Mouse (Mus musculus) stomach, postnatal 0 days (tissue): Measurements from ENCODE around the gene Ptgfrn. TPM values are rescaled to one million over a fixed set of nuclear protein-coding genes. Genes with fewer than 3 reads are reported as not detected.

Experiments used
- ATAC-seq: fragments of 200-750 bp; cut with Nextera tagmentation; 2 replicates; pipeline ENCODE4 v1.8.0; 2017; ENCODE audit not compliant: low FRiP score, low TSS enrichment
- DNase-seq: peaks from one replicate; pipeline ENCODE4 v3.0.0-alpha.2; 2016; ENCODE audit warnings: low spot score
- H3K27ac ChIP-seq: fragments of 300-500 bp; sonication (generic); replicated peaks from 2 replicates; pipeline ENCODE4 v1.5.1; 2014; ENCODE audit warnings: mild to moderate bottlenecking, control low read depth
- H3K27me3 ChIP-seq: fragments of 300-500 bp; sonication (generic); 2 replicates; pipeline ENCODE4 v1.6.1; 2014; ENCODE audit warnings: low read length; ENCODE audit not compliant: control insufficient read depth, insufficient read depth
- H3K36me3 ChIP-seq: fragments of 300-500 bp; sonication (generic); 2 replicates; pipeline ENCODE4 v1.6.1; 2014; ENCODE audit warnings: low read length, mixed read lengths; ENCODE audit not compliant: control insufficient read depth, insufficient read depth
- H3K4me1 ChIP-seq: fragments of 300-500 bp; sonication (generic); replicated peaks from 2 replicates; pipeline ENCODE4 v1.6.1; 2014; ENCODE audit warnings: antibody characterized with exemption; ENCODE audit not compliant: control insufficient read depth, insufficient read depth
- H3K4me2 ChIP-seq: fragments of 300-500 bp; sonication (generic); replicated peaks from 2 replicates; pipeline ENCODE4 v1.6.1; 2014; ENCODE audit warnings: low read depth, mild to moderate bottlenecking, control low read depth, moderate library complexity
- H3K4me3 ChIP-seq: fragments of 300-500 bp; sonication (generic); 2 replicates; pipeline ENCODE4 v1.5.1; 2014; ENCODE audit warnings: low read depth, low read length, control low read depth
- H3K9ac ChIP-seq: fragments of 300-500 bp; sonication (generic); 2 replicates; pipeline ENCODE4 v1.6.1; 2014; ENCODE audit warnings: mild to moderate bottlenecking, low read length, control low read depth, mixed read lengths
- H3K9me3 ChIP-seq: fragments of 300-500 bp; sonication (generic); 2 replicates; pipeline ENCODE4 v1.6.1; 2016; ENCODE audit warnings: low read length; ENCODE audit not compliant: control insufficient read depth
- CTCF ChIP-seq: IDR thresholded peaks from 2 replicates; pipeline ENCODE4 v1.5.1; 2016; ENCODE audit warnings: antibody characterized with exemption, low read depth, mild to moderate bottlenecking, moderate library complexity
- EP300 ChIP-seq: optimal IDR thresholded peaks from 2 replicates; pipeline ENCODE3; 2016; ENCODE audit warnings: antibody characterized with exemption
- WGBS: fragments of 180-500 bp; shearing (Covaris S2); extraction: QIAGEN DNeasy Blood & Tissue Kit; methylation state at CpG from one replicate; pipeline ENCODE4 v1.1.7; 2014; 5-methylcytosine and 5-hydroxymethylcytosine counted together
- polyA plus RNA-seq: library from polyadenylated mRNA; unstranded; fragments of >200 nt; fragmentation: Nextera tagmentation; extraction: Ambion mirVana; gene quantifications from 2 replicates; pipeline ENCODE4 v1.2.1, GENCODE M21; 2015

The Ptgfrn gene
- polyA plus RNA-seq, 1 experiment from 2014 or later: 5.8 TPM

GRCm38 (mm10) chr3:101051601-101052000 lies 58.5 kb downstream of the Ptgfrn start:
- H3K36me3 ChIP-seq: peaks cover 4% of the 10 kb centered on the region; the same call in 1 of the 2 replicates
- H3K4me1 ChIP-seq: no peaks in the 10 kb centered on the region
- H3K27me3 ChIP-seq: no peaks in the 10 kb centered on the region
- peak overlapping the region; percentile 31; the same call in 1 of the 2 replicates for H3K27ac ChIP-seq
- no peak for TF ChIP-seq EP300
- TF ChIP-seq CTCF: no peak
- no peaks in the 10 kb centered on the region for H3K9me3 ChIP-seq
- ATAC-seq (no peak), DNase-seq (no peak)
- no peak overlapping the region for H3K4me3 ChIP-seq
- H3K4me2 ChIP-seq: no peak overlapping the region
- no peak overlapping the region for H3K9ac ChIP-seq
- 61% methylated on average over 4 of the region's 4 CpGs for WGBS

GRCm38 (mm10) chr3:101049997-101050396 lies 60.1 kb downstream of the Ptgfrn start:
- DNase-seq (no peak), ATAC-seq (no peak)
- Histone ChIP-seq H3K27me3 (no peaks in the 10 kb centered on the region), H3K27ac (no peak overlapping the region), H3K4me2 (no peak overlapping the region), H3K4me3 (no peak overlapping the region), H3K4me1 (no peaks in the 10 kb centered on the region), H3K9me3 (no peaks in the 10 kb centered on the region), H3K9ac (no peak overlapping the region), H3K36me3 (peaks cover 4% of the 10 kb centered on the region; the same call in 1 of the 2 replicates)
- WGBS: 65% methylated on average over 9 of the region's 9 CpGs
- TF ChIP-seq EP300: no peak
- no peak for TF ChIP-seq CTCF

- H3K27me3 ChIP-seq: no peaks in the 10 kb centered on the region
- no peak overlapping the region for H3K9ac ChIP-seq
- H3K36me3 ChIP-seq: peaks cover 4% of the 10 kb centered on the region; the same call in 1 of the 2 replicates
- no peaks in the 10 kb centered on the region for H3K9me3 ChIP-seq
- WGBS: 63% methylated on average over 2 of the region's 2 CpGs
- ATAC-seq (no peak), DNase-seq (no peak)
- no peaks in the 10 kb centered on the region for H3K4me1 ChIP-seq
- TF ChIP-seq EP300: no peak
- TF ChIP-seq CTCF: no peak
- peak overlapping the region; percentile 63 for H3K27ac ChIP-seq
- no peak overlapping the region for H3K4me3 ChIP-seq
- no peak overlapping the region for H3K4me2 ChIP-seq
Measured at GRCm38 (mm10) chr3:101048781-101049180, 61.3 kb downstream of the Ptgfrn start.

GRCm38 (mm10) chr3:101047586-101048275 lies 62.3 kb downstream of the Ptgfrn start:
- no peak overlapping the region for H3K4me3 ChIP-seq
- DNase-seq: peak; percentile 51
- ATAC-seq: peak; percentile 59

GRCm38 (mm10) chr3:101045431-101045830 lies 64.6 kb downstream of the Ptgfrn start:
- no peak overlapping the region; the same call in 1 of the 2 replicates for H3K27ac ChIP-seq
- ATAC-seq: no peak
- WGBS: 91% methylated on average over 15 of the region's 15 CpGs

More at GRCm38 (mm10) chr3:101047586-101048275, 62.3 kb downstream of the Ptgfrn start:
- WGBS: 60% methylated on average over 15 of the region's 15 CpGs
- H3K27me3 ChIP-seq: no peaks in the 10 kb centered on the region
- H3K27ac ChIP-seq: peak overlapping the region; percentile 69
- no peaks in the 10 kb centered on the region for H3K9me3 ChIP-seq
- H3K9ac ChIP-seq: no peak overlapping the region
- TF ChIP-seq CTCF: no peak
- no peak for TF ChIP-seq EP300
- H3K4me2 ChIP-seq: no peak overlapping the region
- peaks cover 4% of the 10 kb centered on the region; the same call in 1 of the 2 replicates for H3K36me3 ChIP-seq
- no peaks in the 10 kb centered on the region for H3K4me1 ChIP-seq

GRCm38 (mm10) chr3:101044686-101045085 lies 65.4 kb downstream of the Ptgfrn start:
- Histone ChIP-seq H3K9ac (no peak overlapping the region), H3K4me3 (no peak overlapping the region), H3K27me3 (no peaks in the 10 kb centered on the region), H3K4me1 (no peaks in the 10 kb centered on the region), H3K4me2 (no peak overlapping the region), H3K27ac (peak overlapping the region; percentile 53; the same call in 1 of the 2 replicates), H3K36me3 (peaks cover 5% of the 10 kb centered on the region; the same call in 1 of the 2 replicates), H3K9me3 (no peaks in the 10 kb centered on the region)
- WGBS: 41% methylated on average over 6 of the region's 6 CpGs
- no peak for TF ChIP-seq CTCF
- no peak for TF ChIP-seq EP300
- ATAC-seq (peak; percentile 38; the same call in 1 of the 2 replicates), DNase-seq (peak; percentile 30)

More at GRCm38 (mm10) chr3:101045431-101045830, 64.6 kb downstream of the Ptgfrn start:
- Histone ChIP-seq H3K9ac (no peak overlapping the region), H3K36me3 (peaks cover 6% of the 10 kb centered on the region; the same call in 1 of the 2 replicates), H3K4me1 (no peaks in the 10 kb centered on the region), H3K4me2 (no peak overlapping the region), H3K9me3 (no peaks in the 10 kb centered on the region), H3K27me3 (no peaks in the 10 kb centered on the region), H3K4me3 (no peak overlapping the region)
- DNase-seq: no peak
- no peak for TF ChIP-seq CTCF
- TF ChIP-seq EP300: no peak
